Mouse (Mus musculus) lung, postnatal 36 days (tissue): ENCODE measurements at regions not wholly inside any gene's neighbourhood (a gene's known extent, or its start where the extent isn't known, plus 50 kb on each side); places are given as distances from the start of the nearest gene placed in this dataset.

Source experiments
- DNase-seq: peaks from one replicate; pipeline ENCODE4 v3.0.0; 2022; ENCODE audit warnings: mixed read lengths

- no peak for DNase-seq
These were observed 130.7 kb downstream of the Cep170 start for GRCm38 (mm10) chr1:176683146-176683545.

- no peak for DNase-seq
These were observed 131.9 kb downstream of the Cep170 start for GRCm38 (mm10) chr1:176681971-176682370.

- DNase-seq: no peak
These were observed 138.7 kb downstream of the Cep170 start for GRCm38 (mm10) chr1:176675184-176675583.

GRCm38 (mm10) chr1:176671081-176671480 is 142.8 kb downstream of the Cep170 start:
- DNase-seq: no peak

- no peak for DNase-seq
These were observed 146.1 kb downstream of the Cep170 start for GRCm38 (mm10) chr1:176667552-176668306.

- DNase-seq: no peak
These were observed 153.6 kb downstream of the Cep170 start for GRCm38 (mm10) chr1:176660286-176660685.

GRCm38 (mm10) chr1:176658639-176659038 is 155.2 kb downstream of the Cep170 start:
- no peak for DNase-seq

GRCm38 (mm10) chr1:176655487-176656333 is 158.2 kb downstream of the Cep170 start:
- DNase-seq: no peak

- no peak for DNase-seq
These were observed 169.6 kb downstream of the Cep170 start for GRCm38 (mm10) chr1:176644248-176644647.

GRCm38 (mm10) chr1:176623171-176623570 is 190.7 kb downstream of the Cep170 start:
- DNase-seq: no peak

GRCm38 (mm10) chr1:176622213-176622612 is 191.7 kb downstream of the Cep170 start:
- no peak for DNase-seq

GRCm38 (mm10) chr1:176621285-176621684 is 192.6 kb downstream of the Cep170 start:
- DNase-seq: no peak

GRCm38 (mm10) chr1:176618896-176619295 is 195.0 kb downstream of the Cep170 start:
- no peak for DNase-seq

- DNase-seq: no peak
These were observed 198.2 kb downstream of the Cep170 start for GRCm38 (mm10) chr1:176615673-176616072.

GRCm38 (mm10) chr1:176594312-176594711 is 219.6 kb downstream of the Cep170 start:
- DNase-seq: no peak

- no peak for DNase-seq
These were observed 225.7 kb downstream of the Cep170 start for GRCm38 (mm10) chr1:176588144-176588543.

- no peak for DNase-seq
These were observed 240.2 kb downstream of the Cep170 start for GRCm38 (mm10) chr1:176573703-176574102.

- DNase-seq: no peak
These were observed 255.1 kb downstream of the Cep170 start for GRCm38 (mm10) chr1:176558457-176559415.

- DNase-seq: no peak
These were observed 259.3 kb upstream of the Pld5 start for GRCm38 (mm10) chr1:176534417-176534816.

- no peak for DNase-seq
These were observed 253.9 kb upstream of the Pld5 start for GRCm38 (mm10) chr1:176529037-176529436.

GRCm38 (mm10) chr1:176511467-176511866 is 236.4 kb upstream of the Pld5 start:
- DNase-seq: no peak

GRCm38 (mm10) chr1:176505441-176505840 is 230.3 kb upstream of the Pld5 start:
- no peak for DNase-seq

GRCm38 (mm10) chr1:176504731-176505130 is 229.6 kb upstream of the Pld5 start:
- DNase-seq: peak; percentile 5
